Mouse (Mus musculus) intestine, embryonic 14.5 days (tissue): ENCODE data around the gene Fat3. TPM values are rescaled to one million over a fixed set of nuclear protein-coding genes. Genes with fewer than 3 reads are reported as not detected.

Experiments used
- ATAC-seq: fragments of 200-750 bp; cut with Nextera tagmentation; replicated peaks from 2 replicates; pipeline ENCODE4 v1.8.0; 2017; ENCODE audit warnings: low read depth, moderate number of reproducible peaks, moderate TSS enrichment, moderate library complexity; ENCODE audit not compliant: low FRiP score, low TSS enrichment
- DNase-seq: peaks from one replicate; pipeline ENCODE4 v3.0.0-alpha.2; 2018; ENCODE audit warnings: low spot score
- H3K27ac ChIP-seq: fragments of 300-500 bp; sonication (generic); 2 replicates; pipeline ENCODE4 v1.5.1; 2014; ENCODE audit warnings: low read depth, mild to moderate bottlenecking, control low read depth
- H3K27me3 ChIP-seq: fragments of 300-500 bp; sonication (generic); replicated peaks from 2 replicates; pipeline ENCODE4 v1.6.1; 2014; ENCODE audit warnings: low read length, control low read depth; ENCODE audit not compliant: control insufficient read depth, insufficient read depth
- H3K36me3 ChIP-seq: fragments of 300-500 bp; sonication (generic); 2 replicates; pipeline ENCODE4 v1.6.1; 2014; ENCODE audit warnings: low read length, control low read depth; ENCODE audit not compliant: control insufficient read depth, insufficient read depth
- H3K4me1 ChIP-seq: fragments of 300-500 bp; sonication (generic); replicated peaks from 2 replicates; pipeline ENCODE4 v1.6.1; 2014; ENCODE audit warnings: low read length, control low read depth, mixed read lengths; ENCODE audit not compliant: control insufficient read depth, insufficient read depth
- H3K4me2 ChIP-seq: fragments of 300-500 bp; sonication (generic); 2 replicates; pipeline ENCODE4 v1.6.1; 2014; ENCODE audit warnings: low read length
- H3K4me3 ChIP-seq: fragments of 300-500 bp; sonication (generic); 2 replicates; pipeline ENCODE4 v1.5.1; 2014; ENCODE audit warnings: low read depth, low read length, control low read depth, mixed read lengths
- H3K9ac ChIP-seq: fragments of 300-500 bp; sonication (generic); 2 replicates; pipeline ENCODE4 v1.6.1; 2014; ENCODE audit warnings: mild to moderate bottlenecking, low read length
- H3K9me3 ChIP-seq: fragments of 300-500 bp; sonication (generic); 2 replicates; pipeline ENCODE4 v1.6.1; 2016; ENCODE audit warnings: low read length, control low read depth; ENCODE audit not compliant: control insufficient read depth
- WGBS: fragments of 180-500 bp; shearing (Covaris S2); extraction: QIAGEN DNeasy Blood & Tissue Kit; methylation state at CpG from one replicate; pipeline ENCODE4 v1.1.7; 2014; 5-methylcytosine and 5-hydroxymethylcytosine counted together
- polyA plus RNA-seq: library from polyadenylated mRNA; unstranded; fragments of >200 nt; fragmentation: Nextera tagmentation; extraction: Ambion mirVana; gene quantifications from 2 replicates; pipeline ENCODE4 v1.2.1, GENCODE M21; 2014

Fat3 gene
- polyA plus RNA-seq, 1 experiment from 2014 or later = 1.2 TPM

GRCm38 (mm10) chr9:16352486-16353048, 148.5 kb downstream of the Fat3 start:
- no peak overlapping the region for H3K27ac ChIP-seq
- no peaks in the 10 kb centered on the region for H3K9me3 ChIP-seq
- no peak overlapping the region for H3K4me2 ChIP-seq
- no peaks in the 10 kb centered on the region for H3K27me3 ChIP-seq
- H3K36me3 ChIP-seq = no peaks in the 10 kb centered on the region
- DNase-seq (no peak), ATAC-seq (no peak)
- 0 out of 2 replicates have a peak, but pooled peaks cover 3% of the 10 kb centered on the region for H3K4me1 ChIP-seq
- no peak overlapping the region for H3K9ac ChIP-seq
- WGBS = 47% methylated on average over 4 of the region's 4 CpGs
- H3K4me3 ChIP-seq = no peak overlapping the region

- no peak for DNase-seq
- Histone ChIP-seq H3K9me3 (no peaks in the 10 kb centered on the region), H3K27me3 (no peaks in the 10 kb centered on the region), H3K4me1 (no peaks in the 10 kb centered on the region), H3K27ac (no peak overlapping the region), H3K4me3 (no peak overlapping the region), H3K9ac (no peak overlapping the region), H3K4me2 (no peak overlapping the region), H3K36me3 (no peaks in the 10 kb centered on the region)
- no peak for ATAC-seq
- 65% methylated on average over 11 of the region's 11 CpGs for WGBS
Measured at GRCm38 (mm10) chr9:16344902-16345855, 155.9 kb downstream of the Fat3 start.

DNA sequence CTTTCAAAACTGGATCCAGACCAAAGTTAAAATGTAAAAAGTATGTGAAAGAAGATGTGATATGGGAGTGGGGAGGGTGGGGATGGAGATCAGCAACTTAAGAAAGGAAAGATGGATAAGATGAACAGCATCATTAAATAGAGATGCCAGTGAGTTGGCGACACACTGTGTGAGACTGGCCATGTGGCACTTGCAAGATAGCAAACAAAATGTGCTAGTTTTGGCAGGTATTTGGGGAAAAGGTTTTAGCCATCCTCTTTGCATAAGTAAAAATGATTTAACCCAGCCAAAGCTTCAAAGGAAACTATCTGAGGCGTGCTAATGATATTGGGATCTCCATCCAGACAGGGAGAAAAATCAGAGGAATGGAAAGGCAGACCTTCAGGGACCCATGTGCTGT, 157.9 kb downstream of the Fat3 start:
- ATAC-seq (no peak), DNase-seq (no peak)
- Histone ChIP-seq H3K36me3 (no peaks in the 10 kb centered on the region), H3K9ac (no peak overlapping the region), H3K4me3 (no peak overlapping the region), H3K27ac (no peak overlapping the region), H3K4me1 (no peaks in the 10 kb centered on the region), H3K9me3 (no peaks in the 10 kb centered on the region), H3K27me3 (no peaks in the 10 kb centered on the region), H3K4me2 (no peak overlapping the region)
- WGBS = 80% methylated on average over 2 of the region's 2 CpGs

- no peaks in the 10 kb centered on the region for H3K36me3 ChIP-seq
- no peak overlapping the region for H3K4me2 ChIP-seq
- DNase-seq (no peak), ATAC-seq (no peak)
- no peaks in the 10 kb centered on the region for H3K27me3 ChIP-seq
- H3K4me3 ChIP-seq = no peak overlapping the region
- H3K9ac ChIP-seq = no peak overlapping the region
- H3K4me1 ChIP-seq = no peaks in the 10 kb centered on the region
- no peak overlapping the region for H3K27ac ChIP-seq
- no peaks in the 10 kb centered on the region for H3K9me3 ChIP-seq
- WGBS = 80% methylated on average over 8 of the region's 8 CpGs
Measured at GRCm38 (mm10) chr9:16342577-16342976, 158.5 kb downstream of the Fat3 start.

- no peaks in the 10 kb centered on the region for H3K9me3 ChIP-seq
- H3K4me1 ChIP-seq = peaks cover 4% of the 10 kb centered on the region; the same call in 1 of the 2 replicates
- ATAC-seq = no peak
- no peak overlapping the region for H3K4me2 ChIP-seq
- WGBS = 33% methylated on average over 3 of the region's 3 CpGs
- no peak overlapping the region for H3K4me3 ChIP-seq
- no peak overlapping the region for H3K9ac ChIP-seq
- no peaks in the 10 kb centered on the region for H3K27me3 ChIP-seq
- no peak for DNase-seq
- H3K36me3 ChIP-seq = no peaks in the 10 kb centered on the region
- no peak overlapping the region for H3K27ac ChIP-seq
Measured at GRCm38 (mm10) chr9:16330290-16330984, 170.6 kb downstream of the Fat3 start.

GRCm38 (mm10) chr9:16318957-16319356, 182.1 kb downstream of the Fat3 start:
- H3K27me3 ChIP-seq = no peaks in the 10 kb centered on the region
- DNase-seq (no peak), ATAC-seq (no peak)
- WGBS = 47% methylated on average over 1 of the region's 1 CpGs
- H3K36me3 ChIP-seq = no peaks in the 10 kb centered on the region
- H3K4me2 ChIP-seq = no peak overlapping the region
- H3K9ac ChIP-seq = no peak overlapping the region
- H3K27ac ChIP-seq = no peak overlapping the region
- no peaks in the 10 kb centered on the region for H3K4me1 ChIP-seq
- no peak overlapping the region for H3K4me3 ChIP-seq
- no peaks in the 10 kb centered on the region for H3K9me3 ChIP-seq

- Histone ChIP-seq H3K27me3 (no peaks in the 10 kb centered on the region), H3K4me3 (no peak overlapping the region), H3K9ac (no peak overlapping the region), H3K9me3 (no peaks in the 10 kb centered on the region), H3K27ac (no peak overlapping the region), H3K4me2 (no peak overlapping the region), H3K36me3 (no peaks in the 10 kb centered on the region), H3K4me1 (no peaks in the 10 kb centered on the region; the same call in none of the 2 replicates)
- ATAC-seq (no peak), DNase-seq (no peak)
- WGBS = 26% methylated on average over 4 of the region's 4 CpGs
Measured at GRCm38 (mm10) chr9:16312599-16313197, 188.4 kb downstream of the Fat3 start.
